Mouse (Mus musculus) heart, embryonic 16.5 days (tissue): Measurements from ENCODE around the gene Gng12. TPM values are rescaled to one million over a fixed set of nuclear protein-coding genes. Genes with fewer than 3 reads are reported as not detected.

Experiments
- ATAC-seq: fragments of 200-750 bp; cut with Nextera tagmentation; replicated peaks from 2 replicates; pipeline ENCODE4 v1.8.0; 2017; ENCODE audit warnings: moderate number of reproducible peaks; ENCODE audit not compliant: insufficient read depth, low FRiP score; ENCODE audit errors: extremely low read depth
- H3K27ac ChIP-seq: fragments of 300-500 bp; sonication (generic); 2 replicates; pipeline ENCODE4 v1.5.1; 2014; ENCODE audit warnings: mild to moderate bottlenecking, low read length, control low read depth, moderate library complexity
- H3K27me3 ChIP-seq: fragments of 300-500 bp; sonication (generic); 2 replicates; pipeline ENCODE4 v1.6.1; 2014; ENCODE audit warnings: low read length, mixed read lengths; ENCODE audit not compliant: control insufficient read depth, insufficient read depth
- H3K36me3 ChIP-seq: fragments of 300-500 bp; sonication (generic); 2 replicates; pipeline ENCODE4 v1.6.1; 2014; ENCODE audit not compliant: control insufficient read depth, insufficient read depth
- H3K4me1 ChIP-seq: fragments of 300-500 bp; sonication (generic); 2 replicates; pipeline ENCODE4 v1.6.1; 2014; ENCODE audit warnings: low read length, mixed read lengths; ENCODE audit not compliant: control insufficient read depth, insufficient read depth
- H3K4me2 ChIP-seq: fragments of 300-500 bp; sonication (generic); 2 replicates; pipeline ENCODE4 v1.6.1; 2014; ENCODE audit warnings: low read depth, mild to moderate bottlenecking, control low read depth, low read length
- H3K4me3 ChIP-seq: fragments of 300-500 bp; sonication (generic); 2 replicates; pipeline ENCODE4 v1.5.1; 2014; ENCODE audit warnings: mild to moderate bottlenecking, control low read depth, low read length
- H3K9ac ChIP-seq: fragments of 300-500 bp; sonication (generic); 2 replicates; pipeline ENCODE4 v1.6.1; 2014; ENCODE audit warnings: low read length, control low read depth
- H3K9me3 ChIP-seq: fragments of 300-500 bp; sonication (generic); replicated peaks from 2 replicates; pipeline ENCODE4 v1.6.1; 2016; ENCODE audit warnings: low read length; ENCODE audit not compliant: control insufficient read depth
- WGBS: fragments of 180-500 bp; shearing (Covaris S2); extraction: QIAGEN DNeasy Blood & Tissue Kit; methylation state at CpG from one replicate; pipeline ENCODE4 v1.1.7; 2014; 5-methylcytosine and 5-hydroxymethylcytosine counted together
- polyA plus RNA-seq: library from polyadenylated mRNA; unstranded; fragments of >200 nt; fragmentation: Nextera tagmentation; extraction: Ambion mirVana; gene quantifications from 2 replicates; pipeline ENCODE4 v1.2.1, GENCODE M21; 2015

Gng12 gene
- polyA plus RNA-seq, 1 experiment from 2014 or later, result 54.5 TPM

DNA sequence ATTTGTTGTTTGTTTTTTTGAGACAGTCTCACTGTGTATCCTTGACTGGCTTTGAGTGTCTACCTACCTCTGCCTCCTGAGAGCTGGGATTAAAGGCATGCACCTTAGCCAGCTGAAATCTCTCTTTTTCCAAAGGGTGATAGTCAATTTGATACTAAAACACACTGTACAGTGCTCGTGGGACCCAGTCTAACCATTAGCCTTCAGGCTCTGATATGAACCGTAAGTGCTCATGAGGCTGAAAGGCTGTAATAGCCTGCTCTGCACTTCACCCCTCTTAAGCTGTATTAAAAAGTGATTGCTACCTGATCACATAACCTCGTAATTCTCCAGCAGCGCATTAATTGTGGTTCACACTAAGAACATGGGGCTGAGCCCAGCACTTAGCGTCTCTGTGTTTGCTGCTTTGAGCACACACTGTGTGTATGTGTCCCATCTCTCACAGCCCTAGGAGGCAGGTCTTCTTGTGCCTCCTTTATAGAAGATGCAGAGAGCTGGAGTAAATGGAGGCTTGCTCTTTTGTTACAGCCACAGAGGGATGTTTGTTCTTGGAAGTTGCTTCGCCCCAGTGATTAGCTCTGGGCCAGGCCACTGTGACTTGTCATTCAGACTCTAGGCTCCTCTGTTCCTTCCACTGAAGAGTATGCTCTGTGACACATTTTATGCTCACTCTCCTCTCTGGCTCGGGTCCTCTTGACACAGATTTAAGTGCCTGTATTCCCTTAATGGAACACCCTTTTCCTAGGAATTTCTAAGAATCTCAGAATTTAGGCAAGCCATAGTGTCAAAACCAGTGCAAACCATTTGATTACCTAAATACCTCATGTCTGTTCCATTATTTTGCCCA is 114.4 kb downstream of the Gng12 start:
- no peaks in the 10 kb centered on the region for H3K27me3 ChIP-seq
- H3K9ac ChIP-seq, result no peak overlapping the region
- no peaks in the 10 kb centered on the region for H3K36me3 ChIP-seq
- H3K27ac ChIP-seq, result no peak overlapping the region
- H3K4me3 ChIP-seq, result no peak overlapping the region
- no peak overlapping the region for H3K4me2 ChIP-seq
- H3K4me1 ChIP-seq, result peaks cover 1% of the 10 kb centered on the region
- 76% methylated on average over 7 of the region's 7 CpGs for WGBS
- H3K9me3 ChIP-seq, result no peaks in the 10 kb centered on the region
- ATAC-seq, result no peak

- Histone ChIP-seq H3K9ac (no peak overlapping the region), H3K36me3 (no peaks in the 10 kb centered on the region), H3K27me3 (no peaks in the 10 kb centered on the region), H3K9me3 (no peaks in the 10 kb centered on the region), H3K4me2 (no peak overlapping the region), H3K4me1 (peaks cover 7% of the 10 kb centered on the region), H3K27ac (no peak overlapping the region), H3K4me3 (no peak overlapping the region)
- no peak for ATAC-seq
Measured at GRCm38 (mm10) chr6:67011217-67011518, 115.0 kb downstream of the Gng12 start.

GRCm38 (mm10) chr6:67013293-67013948 is 117.2 kb downstream of the Gng12 start:
- H3K9me3 ChIP-seq, result no peaks in the 10 kb centered on the region
- no peaks in the 10 kb centered on the region for H3K36me3 ChIP-seq
- no peaks in the 10 kb centered on the region for H3K27me3 ChIP-seq
- no peak overlapping the region for H3K9ac ChIP-seq
- H3K4me1 ChIP-seq, result peaks cover 8% of the 10 kb centered on the region
- H3K27ac ChIP-seq, result no peak overlapping the region
- 82% methylated on average over 6 of the region's 6 CpGs for WGBS
- no peak overlapping the region for H3K4me2 ChIP-seq
- H3K4me3 ChIP-seq, result no peak overlapping the region
- no peak for ATAC-seq

DNA sequence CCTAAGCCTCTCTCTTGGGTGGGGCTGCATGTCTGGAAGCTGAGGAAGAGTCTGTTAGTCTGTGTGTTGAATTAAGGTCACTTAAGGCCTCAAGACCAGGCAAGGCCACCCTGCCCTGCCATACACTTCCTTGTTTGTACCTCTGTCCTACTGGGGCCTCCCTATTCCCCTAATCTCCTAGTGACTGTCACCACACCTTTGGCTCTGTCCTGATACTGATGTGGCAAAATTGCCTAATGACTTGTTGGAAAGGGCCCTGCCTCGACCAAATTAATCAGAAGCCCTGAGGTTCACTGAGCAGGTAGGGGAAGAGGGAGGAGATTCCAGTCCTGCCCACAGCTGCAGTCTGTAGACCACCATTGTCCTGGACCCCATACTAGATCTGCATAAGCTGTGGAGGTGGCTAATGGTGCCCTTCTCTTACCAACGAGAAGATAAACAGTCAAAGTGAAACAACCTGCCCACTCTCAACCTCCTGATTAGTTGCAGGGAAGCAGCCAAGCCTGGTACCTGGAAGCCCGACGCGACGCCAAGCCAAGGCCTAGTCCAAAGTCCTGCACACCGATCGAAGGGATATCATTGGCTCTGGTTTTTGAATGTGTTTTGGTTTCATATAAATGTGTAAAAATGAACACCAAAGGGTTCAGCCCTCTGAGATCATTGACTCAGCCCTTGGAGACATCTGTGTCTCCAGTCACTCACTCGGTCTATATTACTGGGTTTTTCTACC is 117.9 kb downstream of the Gng12 start:
- no peaks in the 10 kb centered on the region for H3K9me3 ChIP-seq
- H3K9ac ChIP-seq, result no peak overlapping the region
- H3K27ac ChIP-seq, result no peak overlapping the region
- ATAC-seq, result no peak
- H3K27me3 ChIP-seq, result no peaks in the 10 kb centered on the region
- no peak overlapping the region for H3K4me3 ChIP-seq
- no peaks in the 10 kb centered on the region for H3K36me3 ChIP-seq
- H3K4me1 ChIP-seq, result peaks cover 8% of the 10 kb centered on the region
- H3K4me2 ChIP-seq, result no peak overlapping the region
- 86% methylated on average over 9 of the region's 9 CpGs for WGBS

- 96% methylated on average over 1 of the region's 1 CpGs for WGBS
- Histone ChIP-seq H3K4me2 (no peak overlapping the region), H3K36me3 (no peaks in the 10 kb centered on the region), H3K27me3 (no peaks in the 10 kb centered on the region), H3K9me3 (no peaks in the 10 kb centered on the region), H3K4me3 (no peak overlapping the region), H3K4me1 (peaks cover 8% of the 10 kb centered on the region), H3K27ac (no peak overlapping the region), H3K9ac (no peak overlapping the region)
- ATAC-seq, result no peak
Measured at GRCm38 (mm10) chr6:67014679-67015075, 118.5 kb downstream of the Gng12 start.

- no peak for ATAC-seq
- no peak overlapping the region for H3K9ac ChIP-seq
- H3K36me3 ChIP-seq, result no peaks in the 10 kb centered on the region
- no peaks in the 10 kb centered on the region for H3K27me3 ChIP-seq
- H3K4me1 ChIP-seq, result peaks cover 8% of the 10 kb centered on the region
- H3K9me3 ChIP-seq, result no peaks in the 10 kb centered on the region
- no peak overlapping the region for H3K27ac ChIP-seq
- H3K4me2 ChIP-seq, result no peak overlapping the region
- 50% methylated on average over 8 of the region's 8 CpGs for WGBS
- no peak overlapping the region for H3K4me3 ChIP-seq
Measured at GRCm38 (mm10) chr6:67015739-67016519, 119.7 kb downstream of the Gng12 start.

- no peak overlapping the region for H3K27ac ChIP-seq
- peaks cover 8% of the 10 kb centered on the region for H3K4me1 ChIP-seq
- H3K27me3 ChIP-seq, result no peaks in the 10 kb centered on the region
- ATAC-seq, result no peak
- 58% methylated on average over 7 of the region's 7 CpGs for WGBS
- no peak overlapping the region for H3K4me2 ChIP-seq
- H3K36me3 ChIP-seq, result no peaks in the 10 kb centered on the region
- H3K9me3 ChIP-seq, result no peaks in the 10 kb centered on the region
- no peak overlapping the region for H3K9ac ChIP-seq
- H3K4me3 ChIP-seq, result no peak overlapping the region
Measured at GRCm38 (mm10) chr6:67016520-67017111, 120.4 kb downstream of the Gng12 start.

- WGBS, result 63% methylated on average over 4 of the region's 4 CpGs
- no peak for ATAC-seq
- Histone ChIP-seq H3K9me3 (no peaks in the 10 kb centered on the region), H3K27me3 (no peaks in the 10 kb centered on the region), H3K36me3 (no peaks in the 10 kb centered on the region), H3K4me2 (no peak overlapping the region), H3K9ac (no peak overlapping the region), H3K4me3 (no peak overlapping the region), H3K4me1 (peaks cover 8% of the 10 kb centered on the region), H3K27ac (no peak overlapping the region)
Measured at GRCm38 (mm10) chr6:67018365-67018764, 122.2 kb downstream of the Gng12 start.
